Mouse (Mus musculus): ENCODE results near the gene Ppp1r18. TPM values are rescaled to one million over a fixed set of nuclear protein-coding genes. Genes with fewer than 3 reads are reported as not detected.

Ppp1r18 gene
- polyA plus RNA-seq, 1 experiment from 2014 or later: 17.0 TPM

GRCm38 (mm10) chr17:35903992-35904355 lies 38.6 kb downstream of the Ppp1r18 start:
- ATAC-seq (ENCODE audit: insufficient read depth, low FRiP score, low read depth): no peak
- 0 out of 2 replicates have a peak, but pooled peaks cover 13% of the 10 kb centered on the region for H3K36me3 ChIP-seq
- 74% methylated on average over 4 of the region's 4 CpGs for WGBS

GRCm38 (mm10) chr17:35905587-35905986 lies 40.2 kb downstream of the Ppp1r18 start:
- H3K9me3 ChIP-seq: no peaks in the 10 kb centered on the region
- no peak overlapping the region for H3K4me3 ChIP-seq (replicated peaks)
- H3K4me1 ChIP-seq: peaks cover 13% of the 10 kb centered on the region
- no peak overlapping the region for H3K9ac ChIP-seq
- WGBS: 89% methylated on average over 1 of the region's 1 CpGs
- no peak overlapping the region for H3K27ac ChIP-seq
- 0 out of 2 replicates have a peak, but pooled peaks cover 13% of the 10 kb centered on the region for H3K36me3 ChIP-seq
- no peaks in the 10 kb centered on the region for H3K27me3 ChIP-seq (replicated peaks)
- ATAC-seq (ENCODE audit: insufficient read depth, low FRiP score, low read depth): no peak
- no peak overlapping the region for H3K4me2 ChIP-seq

More at GRCm38 (mm10) chr17:35903992-35904355, 38.6 kb downstream of the Ppp1r18 start:
- H3K9ac ChIP-seq: no peak overlapping the region
- no peaks in the 10 kb centered on the region for H3K9me3 ChIP-seq
- peaks cover 8% of the 10 kb centered on the region; the same call in 1 of the 2 replicates for H3K4me1 ChIP-seq
- no peaks in the 10 kb centered on the region for H3K27me3 ChIP-seq (replicated peaks)
- no peak overlapping the region for H3K27ac ChIP-seq
- no peak overlapping the region for H3K4me2 ChIP-seq
- H3K4me3 ChIP-seq (replicated peaks): no peak overlapping the region

GRCm38 (mm10) chr17:35907609-35908008 lies 42.2 kb downstream of the Ppp1r18 start:
- Histone ChIP-seq H3K27ac (no peak overlapping the region), H3K9me3 (no peaks in the 10 kb centered on the region), H3K27me3 (replicated peaks) (no peaks in the 10 kb centered on the region), H3K36me3 (peaks cover 15% of the 10 kb centered on the region; the same call in 1 of the 2 replicates), H3K9ac (no peak overlapping the region), H3K4me1 (peaks cover 13% of the 10 kb centered on the region), H3K4me2 (no peak overlapping the region), H3K4me3 (replicated peaks) (no peak overlapping the region)
- 66% methylated on average over 2 of the region's 2 CpGs for whole genome bisulfite sequencing
- no peak for ATAC-seq (ENCODE audit: insufficient read depth, low FRiP score, low read depth)

- WGBS: 14% methylated on average over 20 of the region's 20 CpGs
- Histone ChIP-seq H3K9me3 (no peaks in the 10 kb centered on the region), H3K4me3 (replicated peaks) (peak overlapping the region; percentile 66), H3K4me1 (peaks cover 13% of the 10 kb centered on the region), H3K27ac (peak overlapping the region; percentile 69), H3K27me3 (replicated peaks) (no peaks in the 10 kb centered on the region), H3K36me3 (peaks cover 21% of the 10 kb centered on the region), H3K9ac (peak overlapping the region; percentile 59), H3K4me2 (peak overlapping the region; percentile 75)
- peak; percentile 9; the same call in 1 of the 2 replicates for ATAC-seq (ENCODE audit: insufficient read depth, low FRiP score, low read depth)
Measured at GRCm38 (mm10) chr17:35909186-35909918, 44.0 kb downstream of the Ppp1r18 start.

- peak within 1 kb of the TSS; percentile 66 for H3K4me3 ChIP-seq (replicated peaks)
- H3K9ac ChIP-seq: peak within 1 kb of the TSS; percentile 59
- H3K4me2 ChIP-seq: peak within 1 kb of the TSS; percentile 75
- H3K36me3 ChIP-seq: peaks cover 22% of the 10 kb centered on the region
- H3K27ac ChIP-seq: peak within 1 kb of the TSS; percentile 69
- H3K27me3 ChIP-seq (replicated peaks): no peaks in the 10 kb centered on the region
- 2% methylated on average over 25 of the region's 25 CpGs for WGBS
- ATAC-seq (ENCODE audit: insufficient read depth, low FRiP score, low read depth): peak; percentile 91
- H3K9me3 ChIP-seq: no peaks in the 10 kb centered on the region
- H3K4me1 ChIP-seq: peaks cover 13% of the 10 kb centered on the region
Measured at GRCm38 (mm10) chr17:35909919-35910369, 44.6 kb downstream of the Ppp1r18 start, which contains the start of gene Atat1. Gene Atat1 (minus strand): TSS chr17:35910075.

GRCm38 (mm10) chr17:35914975-35915374 lies 49.6 kb downstream of the Ppp1r18 start:
- WGBS: 74% methylated on average over 6 of the region's 6 CpGs
- H3K4me2 ChIP-seq: peak overlapping the region; percentile 68
- H3K4me3 ChIP-seq (replicated peaks): peak overlapping the region; percentile 77
- ATAC-seq (ENCODE audit: insufficient read depth, low FRiP score, low read depth): no peak
- H3K9me3 ChIP-seq: no peaks in the 10 kb centered on the region
- H3K9ac ChIP-seq: 0 out of 2 replicates have a peak overlapping the region, but pooled peaks have one; percentile 69
- peaks cover 4% of the 10 kb centered on the region; the same call in 1 of the 2 replicates for H3K4me1 ChIP-seq
- H3K27ac ChIP-seq: no peak overlapping the region
- no peaks in the 10 kb centered on the region for H3K27me3 ChIP-seq (replicated peaks)
- peaks cover 19% of the 10 kb centered on the region for H3K36me3 ChIP-seq

- WGBS: 2% methylated on average over 28 of the region's 28 CpGs
- H3K4me1 ChIP-seq: peaks cover 9% of the 10 kb centered on the region; the same call in 1 of the 2 replicates
- H3K4me3 ChIP-seq (replicated peaks): peak overlapping the region; percentile 77
- H3K4me2 ChIP-seq: peak overlapping the region; percentile 68
- H3K27me3 ChIP-seq (replicated peaks): no peaks in the 10 kb centered on the region
- peak overlapping the region; percentile 69 for H3K9ac ChIP-seq
- H3K9me3 ChIP-seq: no peaks in the 10 kb centered on the region
- H3K36me3 ChIP-seq: peaks cover 19% of the 10 kb centered on the region
- H3K27ac ChIP-seq: peak overlapping the region; percentile 92
- no peak for ATAC-seq (ENCODE audit: insufficient read depth, low FRiP score, low read depth)
Measured at GRCm38 (mm10) chr17:35915538-35916296, 50.3 kb downstream of the Ppp1r18 start.

GRCm38 (mm10) chr17:35916297-35917142 lies 51.1 kb downstream of the Ppp1r18 start, which contains the start of the genes Mrps18b and Ppp1r10:
Gene Mrps18b (minus strand): TSS chr17:35916389.
Gene Ppp1r10 (plus strand): TSS chr17:35916434.
- H3K4me1 ChIP-seq: peaks cover 13% of the 10 kb centered on the region; the same call in 1 of the 2 replicates
- H3K27ac ChIP-seq: peak within 1 kb of the TSS; percentile 97
- peak within 1 kb of the TSS; percentile 78 for H3K4me2 ChIP-seq
- H3K9me3 ChIP-seq: no peaks in the 10 kb centered on the region
- peak; percentile 94 for ATAC-seq (ENCODE audit: insufficient read depth, low FRiP score, low read depth)
- peak within 1 kb of the TSS; percentile 92 for H3K9ac ChIP-seq
- H3K27me3 ChIP-seq (replicated peaks): no peaks in the 10 kb centered on the region
- under 1% methylated on average over 83 of the region's 83 CpGs for WGBS
- H3K4me3 ChIP-seq (replicated peaks): peak within 1 kb of the TSS; percentile 77
- peaks cover 13% of the 10 kb centered on the region for H3K36me3 ChIP-seq

GRCm38 (mm10) chr17:35917143-35917462 lies 51.7 kb downstream of the Ppp1r18 start:
- ATAC-seq (ENCODE audit: insufficient read depth, low FRiP score, low read depth): no peak
- peaks cover 13% of the 10 kb centered on the region; the same call in 1 of the 2 replicates for H3K4me1 ChIP-seq
- 0% methylated on average over 8 of the region's 8 CpGs for WGBS
- peak overlapping the region; percentile 77 for H3K4me3 ChIP-seq (replicated peaks)
- H3K27me3 ChIP-seq (replicated peaks): no peaks in the 10 kb centered on the region
- H3K27ac ChIP-seq: peak overlapping the region; percentile 97
- peaks cover 13% of the 10 kb centered on the region for H3K36me3 ChIP-seq
- peak overlapping the region; percentile 92 for H3K9ac ChIP-seq
- H3K4me2 ChIP-seq: peak overlapping the region; percentile 78
- no peaks in the 10 kb centered on the region for H3K9me3 ChIP-seq

GRCm38 (mm10) chr17:35917463-35918251 lies 52.3 kb downstream of the Ppp1r18 start:
- H3K9ac ChIP-seq: peak overlapping the region; percentile 92
- H3K4me1 ChIP-seq: peaks cover 13% of the 10 kb centered on the region; the same call in 1 of the 2 replicates
- under 1% methylated on average over 13 of the region's 13 CpGs for WGBS
- peak overlapping the region; percentile 97 for H3K27ac ChIP-seq
- peak overlapping the region; percentile 78 for H3K4me2 ChIP-seq
- no peaks in the 10 kb centered on the region for H3K27me3 ChIP-seq (replicated peaks)
- H3K9me3 ChIP-seq: no peaks in the 10 kb centered on the region
- H3K36me3 ChIP-seq: peaks cover 15% of the 10 kb centered on the region
- no peak for ATAC-seq (ENCODE audit: insufficient read depth, low FRiP score, low read depth)
- H3K4me3 ChIP-seq (replicated peaks): peak overlapping the region; percentile 77

Measured in stomach, embryonic 15.5 days (tissue).